Mouse (Mus musculus) embryonic facial prominence, embryonic 14.5 days (tissue): ENCODE results near the gene Pgm5. TPM values are rescaled to one million over a fixed set of nuclear protein-coding genes. Genes with fewer than 3 reads are reported as not detected.

Experiments used
- ATAC-seq: fragments of 200-750 bp; cut with Nextera tagmentation; 2 replicates; pipeline ENCODE4 v1.8.0; 2017; ENCODE audit warnings: low read depth, moderate number of reproducible peaks, moderate TSS enrichment
- DNase-seq: peaks from one replicate; pipeline ENCODE4 v3.0.0-alpha.2; 2015; ENCODE audit warnings: low spot score
- H3K27ac ChIP-seq: fragments of 300-500 bp; sonication (generic); replicated peaks from 2 replicates; pipeline ENCODE4 v1.5.1; 2014; ENCODE audit warnings: low read depth, mild to moderate bottlenecking, low read length, moderate library complexity
- H3K27me3 ChIP-seq: fragments of 300-500 bp; sonication (generic); replicated peaks from 2 replicates; pipeline ENCODE4 v1.6.1; 2014; ENCODE audit warnings: low read length; ENCODE audit not compliant: control insufficient read depth, insufficient read depth
- H3K36me3 ChIP-seq: fragments of 300-500 bp; sonication (generic); 2 replicates; pipeline ENCODE4 v1.6.1; 2014; ENCODE audit warnings: low read length, mixed read lengths; ENCODE audit not compliant: control insufficient read depth, insufficient read depth
- H3K4me1 ChIP-seq: fragments of 300-500 bp; sonication (generic); 2 replicates; pipeline ENCODE4 v1.6.1; 2014; ENCODE audit warnings: antibody characterized with exemption, low read length; ENCODE audit not compliant: control insufficient read depth, insufficient read depth
- H3K4me2 ChIP-seq: fragments of 300-500 bp; sonication (generic); 2 replicates; pipeline ENCODE4 v1.6.1; 2014; ENCODE audit warnings: low read depth, mild to moderate bottlenecking, low read length, moderate library complexity, mixed read lengths
- H3K4me3 ChIP-seq: fragments of 300-500 bp; sonication (generic); 2 replicates; pipeline ENCODE4 v1.5.1; 2014; ENCODE audit warnings: low read depth, mild to moderate bottlenecking, low read length
- H3K9ac ChIP-seq: fragments of 300-500 bp; sonication (generic); 2 replicates; pipeline ENCODE4 v1.6.1; 2014; ENCODE audit warnings: low read depth, mild to moderate bottlenecking, low read length, moderate library complexity, mixed read lengths
- H3K9me3 ChIP-seq: fragments of 300-500 bp; sonication (generic); 2 replicates; pipeline ENCODE4 v1.6.1; 2016; ENCODE audit warnings: low read length; ENCODE audit not compliant: control insufficient read depth
- WGBS: fragments of 180-500 bp; shearing (Covaris S2); extraction: QIAGEN DNeasy Blood & Tissue Kit; methylation state at CpG from one replicate; pipeline ENCODE4 v1.1.7; 2014; 5-methylcytosine and 5-hydroxymethylcytosine counted together
- polyA plus RNA-seq: library from polyadenylated mRNA; unstranded; fragments of >200 nt; fragmentation: Nextera tagmentation; extraction: Ambion mirVana; gene quantifications from 2 replicates; pipeline ENCODE4 v1.2.1, GENCODE M21; 2014

Pgm5 gene
- polyA plus RNA-seq, 1 experiment from 2014 or later = 6.8 TPM

- no peak overlapping the region for H3K27ac ChIP-seq
- H3K9ac ChIP-seq = no peak overlapping the region
- H3K4me2 ChIP-seq = peak overlapping the region; percentile 65
- H3K4me3 ChIP-seq = peak overlapping the region; percentile 41
- no peaks in the 10 kb centered on the region for H3K9me3 ChIP-seq
- peaks cover 6% of the 10 kb centered on the region; the same call in 1 of the 2 replicates for H3K4me1 ChIP-seq
- H3K27me3 ChIP-seq = peaks cover 91% of the 10 kb centered on the region
- H3K36me3 ChIP-seq = no peaks in the 10 kb centered on the region
- under 1% methylated on average over 53 of the region's 84 CpGs for WGBS
- DNase-seq (no peak), ATAC-seq (0 out of 2 replicates have a peak, but pooled peaks have one; percentile 23)
Observed at GRCm38 (mm10) chr19:24899578-24900544, 38.2 kb upstream of the Pgm5 start.

GRCm38 (mm10) chr19:24898737-24899577 is 37.3 kb upstream of the Pgm5 start:
- Histone ChIP-seq H3K9ac (no peak overlapping the region), H3K4me2 (peak overlapping the region; percentile 65; the same call in 1 of the 2 replicates), H3K36me3 (no peaks in the 10 kb centered on the region), H3K27ac (no peak overlapping the region), H3K4me1 (peaks cover 6% of the 10 kb centered on the region; the same call in 1 of the 2 replicates), H3K9me3 (no peaks in the 10 kb centered on the region), H3K4me3 (peak overlapping the region; percentile 41), H3K27me3 (peaks cover 88% of the 10 kb centered on the region)
- 5% methylated on average over 34 of the region's 34 CpGs for WGBS
- ATAC-seq (no peak), DNase-seq (no peak)

- no peak for DNase-seq
- 2% methylated on average over 20 of the region's 20 CpGs for WGBS
- no peak overlapping the region for H3K27ac ChIP-seq
- no peak overlapping the region; the same call in 1 of the 2 replicates for H3K4me3 ChIP-seq
- ATAC-seq = no peak
- no peak overlapping the region for H3K9ac ChIP-seq
- H3K9me3 ChIP-seq = no peaks in the 10 kb centered on the region
- peaks cover 6% of the 10 kb centered on the region; the same call in 1 of the 2 replicates for H3K4me1 ChIP-seq
- H3K4me2 ChIP-seq = peak overlapping the region; percentile 41; the same call in 1 of the 2 replicates
- H3K36me3 ChIP-seq = no peaks in the 10 kb centered on the region
- peaks cover 79% of the 10 kb centered on the region for H3K27me3 ChIP-seq
Observed at GRCm38 (mm10) chr19:24897896-24898736, 36.5 kb upstream of the Pgm5 start.

- H3K4me2 ChIP-seq = peak overlapping the region; percentile 41
- no peaks in the 10 kb centered on the region for H3K36me3 ChIP-seq
- DNase-seq (no peak), ATAC-seq (peak; percentile 24; the same call in 1 of the 2 replicates)
- peak overlapping the region; percentile 23 for H3K4me3 ChIP-seq
- H3K27ac ChIP-seq = no peak overlapping the region
- peaks cover 6% of the 10 kb centered on the region; the same call in 1 of the 2 replicates for H3K4me1 ChIP-seq
- no peaks in the 10 kb centered on the region for H3K9me3 ChIP-seq
- 2% methylated on average over 57 of the region's 57 CpGs for WGBS
- no peak overlapping the region for H3K9ac ChIP-seq
- peaks cover 70% of the 10 kb centered on the region for H3K27me3 ChIP-seq
Observed at GRCm38 (mm10) chr19:24897006-24897895, 35.6 kb upstream of the Pgm5 start.

GRCm38 (mm10) chr19:24896536-24896935 is 34.9 kb upstream of the Pgm5 start:
- Histone ChIP-seq H3K27me3 (peaks cover 63% of the 10 kb centered on the region), H3K9me3 (no peaks in the 10 kb centered on the region), H3K27ac (no peak overlapping the region), H3K9ac (no peak overlapping the region), H3K4me2 (no peak overlapping the region), H3K36me3 (no peaks in the 10 kb centered on the region), H3K4me1 (peaks cover 6% of the 10 kb centered on the region; the same call in 1 of the 2 replicates), H3K4me3 (no peak overlapping the region)
- DNase-seq (no peak), ATAC-seq (no peak)
- WGBS = 15% methylated on average over 4 of the region's 4 CpGs

GRCm38 (mm10) chr19:24886888-24887287 is 25.2 kb upstream of the Pgm5 start:
- Histone ChIP-seq H3K9ac (no peak overlapping the region), H3K27me3 (no peaks in the 10 kb centered on the region), H3K27ac (no peak overlapping the region), H3K4me3 (no peak overlapping the region), H3K36me3 (no peaks in the 10 kb centered on the region), H3K4me1 (no peaks in the 10 kb centered on the region), H3K9me3 (no peaks in the 10 kb centered on the region), H3K4me2 (no peak overlapping the region)
- ATAC-seq = no peak
- WGBS = 39% methylated on average over 3 of the region's 3 CpGs
- DNase-seq = peak; percentile 45

- WGBS = 11% methylated on average over 5 of the region's 5 CpGs
- Histone ChIP-seq H3K9ac (no peak overlapping the region), H3K9me3 (no peaks in the 10 kb centered on the region), H3K4me2 (no peak overlapping the region), H3K4me1 (no peaks in the 10 kb centered on the region), H3K27ac (no peak overlapping the region), H3K4me3 (no peak overlapping the region), H3K36me3 (no peaks in the 10 kb centered on the region), H3K27me3 (no peaks in the 10 kb centered on the region)
- DNase-seq = peak; percentile 66
- peak; percentile 47; the same call in 1 of the 2 replicates for ATAC-seq
Observed at GRCm38 (mm10) chr19:24885504-24885903, 23.8 kb upstream of the Pgm5 start.
